Mouse (Mus musculus) spleen, postnatal 10 days (tissue): ENCODE results near the gene Mthfs.
"Not testable (repeated sequence)": the region's sequence is repeated elsewhere in the genome, so short reads cannot be mapped to it uniquely, and the experiment has no call there.

Experiments
- DNase-seq, 2 experiments: peaks; one replicate each; pipeline ENCODE4 v3.0.0; 2021 to 2022; ENCODE audit warnings: low spot score in 2 of 2

Mthfs gene

GRCm38 (mm10) chr9:89240516-89241019, 30.1 kb downstream of the Mthfs start:
- not testable (repeated sequence) for DNase-seq

- DNase-seq, result no peak
Observed at GRCm38 (mm10) chr9:89253400-89253799, 42.9 kb downstream of the Mthfs start.

GRCm38 (mm10) chr9:89256556-89257335, 46.3 kb downstream of the Mthfs start:
- no peak for DNase-seq

- DNase-seq, result no peak
Observed at GRCm38 (mm10) chr9:89263968-89264367, 53.5 kb downstream of the Mthfs start.

GRCm38 (mm10) chr9:89264571-89264970, 54.1 kb downstream of the Mthfs start:
- no peak for DNase-seq

GRCm38 (mm10) chr9:89267093-89267492, 56.6 kb downstream of the Mthfs start:
- no peak for DNase-seq

GRCm38 (mm10) chr9:89267572-89267971, 57.1 kb downstream of the Mthfs start:
- DNase-seq, result no peak

- no peak for DNase-seq
Observed at GRCm38 (mm10) chr9:89270376-89270775, 59.9 kb downstream of the Mthfs start.

GRCm38 (mm10) chr9:89273766-89274165, 63.3 kb downstream of the Mthfs start:
- no peak for DNase-seq

GRCm38 (mm10) chr9:89278207-89278606, 67.7 kb downstream of the Mthfs start:
- no peak for DNase-seq

GRCm38 (mm10) chr9:89282374-89283068, 72.0 kb downstream of the Mthfs start:
- DNase-seq, result no peak

GRCm38 (mm10) chr9:89288037-89288436, 77.6 kb downstream of the Mthfs start:
- no peak for DNase-seq

- DNase-seq, result no peak
Observed at GRCm38 (mm10) chr9:89293364-89293763, 82.9 kb downstream of the Mthfs start.

- DNase-seq, result no peak
Observed at GRCm38 (mm10) chr9:89294121-89294520, 83.6 kb downstream of the Mthfs start.

- no peak for DNase-seq
Observed at GRCm38 (mm10) chr9:89305637-89306036, 95.2 kb downstream of the Mthfs start.

GRCm38 (mm10) chr9:89308357-89309194, 98.1 kb downstream of the Mthfs start:
- no peak for DNase-seq

GRCm38 (mm10) chr9:89309195-89309535, 98.7 kb downstream of the Mthfs start:
- DNase-seq, result no peak

- DNase-seq, result no peak
Observed at GRCm38 (mm10) chr9:89311649-89312048, 101.2 kb downstream of the Mthfs start.

GRCm38 (mm10) chr9:89373731-89374130, 163.3 kb downstream of the Mthfs start:
- no peak for DNase-seq

GRCm38 (mm10) chr9:89374650-89375049, 164.2 kb downstream of the Mthfs start:
- DNase-seq, result no peak

GRCm38 (mm10) chr9:89403031-89403430, 192.6 kb downstream of the Mthfs start:
- no peak for DNase-seq
